Mouse (Mus musculus): ENCODE data around the gene Col20a1.

The Col20a1 gene

DNA sequence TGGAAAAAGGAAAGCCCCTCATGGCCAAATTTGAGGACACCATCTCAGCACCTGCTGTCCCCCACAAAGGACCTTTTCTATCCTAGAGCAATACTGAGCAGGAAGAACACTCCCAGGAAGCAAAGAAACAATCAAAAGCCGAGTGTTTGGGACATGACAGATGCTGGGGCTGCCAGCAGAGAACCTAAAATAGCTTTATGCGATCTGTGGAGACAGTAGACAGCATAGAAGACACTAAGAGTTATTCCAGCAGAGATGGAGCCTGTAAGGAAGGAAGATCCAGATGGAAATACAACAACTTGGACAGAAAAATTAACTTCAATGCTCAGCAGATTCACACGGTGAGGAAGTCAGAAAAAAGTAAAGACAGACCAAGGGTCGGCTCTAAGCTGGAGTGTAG lies 79.5 kb downstream of the Col20a1 start:
- no peak overlapping the region for H3K4me3 ChIP-seq (replicated peaks; ENCODE audit: low read length)
- no peak for TF ChIP-seq CTCF (conservative IDR thresholded peaks at IDR 0.05; ENCODE audit: low read length)
- TF ChIP-seq POU5F1 (IDR thresholded peaks at IDR 0.05; ENCODE audit: borderline replicate concordance, low read length), result no peak
- TF ChIP-seq NANOG (IDR thresholded peaks at IDR 0.05; ENCODE audit: borderline replicate concordance, low read length), result no peak
- peaks cover 8% of the 10 kb centered on the region; the same call in 1 of the 2 replicates for H3K27me3 ChIP-seq (ENCODE audit: insufficient read depth, low read length)
- H3K4me1 ChIP-seq (replicated peaks; ENCODE audit: low read depth, low read length), result no peaks in the 10 kb centered on the region
- no peaks in the 10 kb centered on the region for H3K36me3 ChIP-seq (ENCODE audit: insufficient read depth, low read length)
- H3K9me3 ChIP-seq (ENCODE audit: low read length), result no peaks in the 10 kb centered on the region

Data from E14TG2a.4 (cell line).